In genomic region chr11:85312818-85313217, GRCm38 (mm10) we compare ENCODE assay signal across 7 mouse cellular contexts. TPM values are rescaled to one million over a fixed set of nuclear protein-coding genes. Genes with fewer than 3 reads are reported as not detected.
DNase-seq lines count a peak whose midpoint lies in the region; ATAC-seq lines count a peak whose summit lies in the region.

No protein-coding gene starts in this region.

- peaks cover 20% of the 10 kb centered on the region for H3K4me1 ChIP-seq in hindbrain, embryonic 16.5 days (ENCODE audit: control insufficient read depth, insufficient read depth, low read depth, low read length)
- peaks cover 7% of the 10 kb centered on the region; the same call in 1 of the 2 replicates for H3K4me1 ChIP-seq in stomach, embryonic 16.5 days (ENCODE audit: control insufficient read depth, insufficient read depth, low read length)

- peak; percentile 44 to 88 for DNase-seq in adrenal gland, adult (ENCODE audit: inconsistent age in 2 of 2, low spot score in 1 of 2)
- peak; percentile 78 for DNase-seq in cerebellum, adult 8-10 months
- peak; percentile 50 to 54 for DNase-seq in gastrocnemius, adult 8-10 months (ENCODE audit: low spot score in 2 of 2)
- peak; percentile 55 for DNase-seq in left cerebral cortex, adult 11 months (ENCODE audit: low spot score)
- peak; percentile 87 for DNase-seq in lung, postnatal 36 days

- H3K9ac ChIP-seq in hindbrain, embryonic 16.5 days (ENCODE audit: low read depth, low read length), result no peak overlapping the region; the same call in 1 of the 2 replicates
- H3K9ac ChIP-seq in stomach, embryonic 16.5 days (ENCODE audit: low read length), result no peak overlapping the region

- no peaks in the 10 kb centered on the region for H3K27me3 ChIP-seq in hindbrain, embryonic 16.5 days (replicated peaks; ENCODE audit: control insufficient read depth, insufficient read depth, low read length)
- no peaks in the 10 kb centered on the region for H3K27me3 ChIP-seq in stomach, embryonic 16.5 days (ENCODE audit: control insufficient read depth, insufficient read depth, low read length)

- no peak for ATAC-seq in hindbrain, embryonic 16.5 days
- ATAC-seq in stomach, embryonic 16.5 days (ENCODE audit: insufficient read depth, low FRiP score), result no peak

- H3K4me3 ChIP-seq in hindbrain, embryonic 16.5 days (ENCODE audit: low read length), result peak overlapping the region; percentile 99
- peak overlapping the region; percentile 93 for H3K4me3 ChIP-seq in stomach, embryonic 16.5 days (replicated peaks; ENCODE audit: low read length)

- H3K36me3 ChIP-seq in hindbrain, embryonic 16.5 days (ENCODE audit: control insufficient read depth, insufficient read depth, low read length), result no peaks in the 10 kb centered on the region
- H3K36me3 ChIP-seq in stomach, embryonic 16.5 days (ENCODE audit: control insufficient read depth, insufficient read depth, low read length), result peaks cover 3% of the 10 kb centered on the region; the same call in 1 of the 2 replicates

- H3K9me3 ChIP-seq in hindbrain, embryonic 16.5 days (ENCODE audit: control insufficient read depth, low read length), result no peaks in the 10 kb centered on the region
- H3K9me3 ChIP-seq in stomach, embryonic 16.5 days (replicated peaks; ENCODE audit: control insufficient read depth, low read length), result no peaks in the 10 kb centered on the region

- H3K27ac ChIP-seq in hindbrain, embryonic 16.5 days (ENCODE audit: low read depth, low read length), result no peak overlapping the region
- no peak overlapping the region; the same call in 1 of the 2 replicates for H3K27ac ChIP-seq in stomach, embryonic 16.5 days (ENCODE audit: low read length)

- WGBS in hindbrain, embryonic 16.5 days, result 27% methylated on average over 2 of the region's 2 CpGs
- 11% methylated on average over 2 of the region's 2 CpGs for WGBS in stomach, embryonic 16.5 days

- peak overlapping the region; percentile 65 for H3K4me2 ChIP-seq in hindbrain, embryonic 16.5 days (ENCODE audit: low read length)
- peak overlapping the region; percentile 67 for H3K4me2 ChIP-seq in stomach, embryonic 16.5 days (ENCODE audit: low read depth, low read length)

RNA-seq across cellular contexts. Expression of gene Ppm1d, which starts 1.8 kb away (rescaled TPM):
- total RNA-seq in gastrocnemius, adult 8-10 months (2022), result 1 to 10 TPM; 4.4 to 6.4 (median 5.0) TPM
- 13.0 and 15.6 TPM in 2 replicates for polyA plus RNA-seq in hindbrain, embryonic 16.5 days (2015; fragmentation: Nextera tagmentation; extraction: Ambion mirVana)
- 10.1 and 10.3 TPM in 2 replicates for polyA plus RNA-seq in stomach, embryonic 16.5 days (2015; fragmentation: Nextera tagmentation; extraction: Ambion mirVana)

RNA-seq across cellular contexts. Expression of gene Bcas3, which starts 40.1 kb away (rescaled TPM):
- 10 to 100 TPM; 37.4 to 39.3 (median 38.9) TPM for total RNA-seq in gastrocnemius, adult 8-10 months (2022)
- polyA plus RNA-seq in hindbrain, embryonic 16.5 days (2015; fragmentation: Nextera tagmentation; extraction: Ambion mirVana), result 29.7 and 38.7 TPM in 2 replicates
- 21.2 and 22.2 TPM in 2 replicates for polyA plus RNA-seq in stomach, embryonic 16.5 days (2015; fragmentation: Nextera tagmentation; extraction: Ambion mirVana)
